8 mouse cellular contexts compared by ENCODE assay signal in genomic region chr4:62516079-62516478, GRCm38 (mm10). TPM values are rescaled to one million over a fixed set of nuclear protein-coding genes. Genes with fewer than 3 reads are reported as not detected.
DNase-seq lines count a peak whose midpoint lies in the region; ATAC-seq lines count a peak whose summit lies in the region.

No protein-coding gene starts in this region.

- peaks cover 30% of the 10 kb centered on the region for H3K36me3 ChIP-seq in heart, embryonic 13.5 days
- H3K36me3 ChIP-seq in stomach, embryonic 14.5 days (ENCODE audit: control insufficient read depth, insufficient read depth, low read length), result peaks cover 28% of the 10 kb centered on the region

- peak overlapping the region; percentile 85 for H3K27ac ChIP-seq in heart, embryonic 13.5 days (replicated peaks)
- peak overlapping the region; percentile 45; the same call in 1 of the 2 replicates for H3K27ac ChIP-seq in stomach, embryonic 14.5 days (ENCODE audit: low read length)

- H3K9ac ChIP-seq in heart, embryonic 13.5 days, result peak overlapping the region; percentile 67
- H3K9ac ChIP-seq in stomach, embryonic 14.5 days (replicated peaks; ENCODE audit: low read depth, low read length), result no peak overlapping the region

- no peaks in the 10 kb centered on the region for H3K27me3 ChIP-seq in heart, embryonic 13.5 days (replicated peaks)
- no peaks in the 10 kb centered on the region for H3K27me3 ChIP-seq in stomach, embryonic 14.5 days (ENCODE audit: control insufficient read depth, insufficient read depth, low read length)

- peak overlapping the region; percentile 78 for H3K4me2 ChIP-seq in heart, embryonic 13.5 days
- peak overlapping the region; percentile 11; the same call in 1 of the 2 replicates for H3K4me2 ChIP-seq in stomach, embryonic 14.5 days (replicated peaks; ENCODE audit: low read depth, low read length)

- peak overlapping the region; percentile 27 for H3K4me3 ChIP-seq in heart, embryonic 13.5 days
- no peak overlapping the region for H3K4me3 ChIP-seq in stomach, embryonic 14.5 days (ENCODE audit: low read depth, low read length)

- no peaks in the 10 kb centered on the region for H3K9me3 ChIP-seq in heart, embryonic 13.5 days
- H3K9me3 ChIP-seq in stomach, embryonic 14.5 days (ENCODE audit: control insufficient read depth, low read depth, low read length), result no peaks in the 10 kb centered on the region

- WGBS in heart, embryonic 13.5 days, result 25% methylated on average over 2 of the region's 2 CpGs
- WGBS in stomach, embryonic 14.5 days, result 35% methylated on average over 2 of the region's 2 CpGs

- no peak for ATAC-seq in heart, embryonic 13.5 days (ENCODE audit: extremely low read depth, insufficient number of reproducible peaks, low FRiP score, low TSS enrichment)
- no peak for ATAC-seq in stomach, embryonic 14.5 days (ENCODE audit: insufficient number of reproducible peaks, insufficient read depth, low FRiP score, low read depth)
- no peak for ATAC-seq in CD4-positive, CD25-positive, alpha-beta regulatory T cell, adult 4 months

- peaks cover 57% of the 10 kb centered on the region for H3K4me1 ChIP-seq in heart, embryonic 13.5 days
- H3K4me1 ChIP-seq in stomach, embryonic 14.5 days (ENCODE audit: control insufficient read depth, insufficient read depth, low read length), result peaks cover 30% of the 10 kb centered on the region

- DNase-seq in adrenal gland, adult 2 months, result peak; percentile 79
- no peak for DNase-seq in adrenal gland, postnatal 4 days (ENCODE audit: low spot score in 2 of 2)
- peak; percentile 90 for DNase-seq in brain, adult 2 months (ENCODE audit: low read depth, low spot score)
- peak; percentile 84 for DNase-seq in kidney, postnatal 14 days
- DNase-seq in urinary bladder, postnatal 25 days (ENCODE audit: low spot score), result no peak

RNA-seq across cellular contexts. Expression of gene Alad, which starts 3.6 kb away (rescaled TPM):
- total RNA-seq in adrenal gland, adult 2 months (2021), result 100 to 1,000 TPM; 102 to 118 TPM
- 313 and 413 TPM in 2 replicates for polyA plus RNA-seq in adrenal gland, adult 2 months (2012; rRNA removed)
- total RNA-seq in adrenal gland, postnatal 4 days (2021), result 100 to 1,000 TPM; 108 to 110 TPM
- 68.6 and 84.6 TPM in 2 replicates for polyA plus RNA-seq in heart, embryonic 13.5 days (2015; fragmentation: Nextera tagmentation; extraction: Ambion mirVana)
- polyA plus RNA-seq in stomach, embryonic 14.5 days (2014; fragmentation: Nextera tagmentation; extraction: Ambion mirVana), result 126 and 136 TPM in 2 replicates
- 10 to 100 TPM; 57.8 to 78.7 TPM for polyA plus RNA-seq in CD4-positive, CD25-positive, alpha-beta regulatory T cell, adult 4 months (2017; shearing (Covaris generic))

RNA-seq across cellular contexts. Expression of gene Pole3, which starts 8.8 kb away (rescaled TPM):
- 10 to 100 TPM; 48.4 to 50.5 TPM for total RNA-seq in adrenal gland, adult 2 months (2021)
- polyA plus RNA-seq in adrenal gland, adult 2 months (2012; rRNA removed), result 11.7 and 13.8 TPM in 2 replicates
- total RNA-seq in adrenal gland, postnatal 4 days (2021), result 10 to 100 TPM; 60.4 to 64.4 TPM
- 54.6 and 54.8 TPM in 2 replicates for polyA plus RNA-seq in heart, embryonic 13.5 days (2015; fragmentation: Nextera tagmentation; extraction: Ambion mirVana)
- 73.5 and 79.8 TPM in 2 replicates for polyA plus RNA-seq in stomach, embryonic 14.5 days (2014; fragmentation: Nextera tagmentation; extraction: Ambion mirVana)
- 10 to 100 TPM; 27.5 to 27.7 TPM for polyA plus RNA-seq in CD4-positive, CD25-positive, alpha-beta regulatory T cell, adult 4 months (2017; shearing (Covaris generic))

RNA-seq across cellular contexts. Expression of gene 4933430I17Rik, which starts 9.1 kb away (rescaled TPM):
- total RNA-seq in adrenal gland, adult 2 months (2021), result under 1 TPM; 0.14 to 0.31 TPM
- polyA plus RNA-seq in adrenal gland, adult 2 months (2012; rRNA removed), result 0.06 TPM in 1 of 2 replicates, not detected in the other
- under 1 TPM; 0.62 to 0.87 TPM for total RNA-seq in adrenal gland, postnatal 4 days (2021)
- polyA plus RNA-seq in heart, embryonic 13.5 days (2015; fragmentation: Nextera tagmentation; extraction: Ambion mirVana), result 0.16 and 0.76 TPM in 2 replicates
- 0.49 and 0.88 TPM in 2 replicates for polyA plus RNA-seq in stomach, embryonic 14.5 days (2014; fragmentation: Nextera tagmentation; extraction: Ambion mirVana)
- not detected for polyA plus RNA-seq in CD4-positive, CD25-positive, alpha-beta regulatory T cell, adult 4 months (2017; shearing (Covaris generic))

RNA-seq across cellular contexts. Expression of gene Hdhd3, which starts 12.8 kb away (rescaled TPM):
- total RNA-seq in adrenal gland, adult 2 months (2021), result 10 to 100 TPM in 1 of 2 experiments, 1 to 10 TPM in 1; 9.2 to 26.1 TPM
- polyA plus RNA-seq in adrenal gland, adult 2 months (2012; rRNA removed), result 16.8 and 20.1 TPM in 2 replicates
- 10 to 100 TPM; 14.3 to 14.7 TPM for total RNA-seq in adrenal gland, postnatal 4 days (2021)
- 7.7 and 9.9 TPM in 2 replicates for polyA plus RNA-seq in heart, embryonic 13.5 days (2015; fragmentation: Nextera tagmentation; extraction: Ambion mirVana)
- polyA plus RNA-seq in stomach, embryonic 14.5 days (2014; fragmentation: Nextera tagmentation; extraction: Ambion mirVana), result 18.7 and 21.2 TPM in 2 replicates
- 1 to 10 TPM in 1 of 2 experiments, under 1 TPM in 1; 0.81 to 1.3 TPM for polyA plus RNA-seq in CD4-positive, CD25-positive, alpha-beta regulatory T cell, adult 4 months (2017; shearing (Covaris generic))

RNA-seq across cellular contexts. Expression of gene Bspry, which starts 36.2 kb away (rescaled TPM):
- total RNA-seq in adrenal gland, adult 2 months (2021), result 10 to 100 TPM in 1 of 2 experiments, 1 to 10 TPM in 1; 3.0 to 13.9 TPM
- 10.9 and 15.3 TPM in 2 replicates for polyA plus RNA-seq in adrenal gland, adult 2 months (2012; rRNA removed)
- total RNA-seq in adrenal gland, postnatal 4 days (2021), result 1 to 10 TPM; 2.7 to 4.6 TPM
- 0.99 and 1.1 TPM in 2 replicates for polyA plus RNA-seq in heart, embryonic 13.5 days (2015; fragmentation: Nextera tagmentation; extraction: Ambion mirVana)
- polyA plus RNA-seq in stomach, embryonic 14.5 days (2014; fragmentation: Nextera tagmentation; extraction: Ambion mirVana), result 19.4 and 23.5 TPM in 2 replicates
- polyA plus RNA-seq in CD4-positive, CD25-positive, alpha-beta regulatory T cell, adult 4 months (2017; shearing (Covaris generic)), result 1 to 10 TPM in 1 of 2 experiments, under 1 TPM in 1; 0.73 to 1.5 TPM

Comparison
In these comparisons a context has a peak if more than half of its experiments do, and no peak if none do; other contexts are left out.
1. DNase-seq: peak in adrenal gland, adult 2 months (single experiment), brain, adult 2 months (single experiment) and kidney, postnatal 14 days (single experiment); none in adrenal gland, postnatal 4 days (0 of 2) and urinary bladder, postnatal 25 days (single experiment).